Mouse (Mus musculus): ENCODE results near the gene Stx18. TPM values are rescaled to one million over a fixed set of nuclear protein-coding genes. Genes with fewer than 3 reads are reported as not detected.

The Stx18 gene
- polyA plus RNA-seq, 1 experiment = 10.2 TPM

GRCm38 (mm10) chr5:38187006-38187405 lies 148.5 kb downstream of the Stx18 start:
- Histone ChIP-seq H3K4me3 (ENCODE audit: extremely low read depth, insufficient read depth, insufficient read length) (no peak overlapping the region), H3K4me1 (ENCODE audit: control insufficient read depth, insufficient read depth, insufficient read length) (no peaks in the 10 kb centered on the region), H3K27me3 (ENCODE audit: control insufficient read depth, insufficient read depth, low read length) (no peaks in the 10 kb centered on the region), H3K36me3 (ENCODE audit: control insufficient read depth, insufficient read depth, low read length) (no peaks in the 10 kb centered on the region), H3K27ac (ENCODE audit: insufficient read depth, low read length) (no peak overlapping the region)
- no peak for DNase-seq (ENCODE audit: low read depth in 1 of 2, low spot score in 2 of 2)
- TF ChIP-seq POLR2A (IDR thresholded peaks at IDR 0.05; ENCODE audit: low read depth, low read length) = no peak
- TF ChIP-seq CTCF (IDR thresholded peaks at IDR 0.05; ENCODE audit: extremely low read depth, insufficient read depth, insufficient read length, insufficient replicate concordance) = no peak
- 77% methylated on average over 2 of the region's 2 CpGs for WGBS

Other genes starting within 250 kb of the Stx18 start
- gene Msx1, start 214.2 kb upstream of the Stx18 start, polyA plus RNA-seq (2012; rRNA removed) = 4.7 and 6.2 TPM in 2 replicates
- 2.8 and 4.3 TPM in 2 replicates for gene Nsg1, start 121.2 kb downstream of the Stx18 start, polyA plus RNA-seq (2012; rRNA removed)
- gene Zbtb49, start 181.7 kb downstream of the Stx18 start, polyA plus RNA-seq (2012; rRNA removed) = 17.2 and 21.1 TPM in 2 replicates
- gene Lyar, start 181.7 kb downstream of the Stx18 start, polyA plus RNA-seq (2012; rRNA removed) = 3.1 and 3.9 TPM in 2 replicates
- 21.4 and 21.7 TPM in 2 replicates for gene Tmem128, start 221.4 kb downstream of the Stx18 start, polyA plus RNA-seq (2012; rRNA removed)
- gene Otop1, start 237.2 kb downstream of the Stx18 start, polyA plus RNA-seq (2012; rRNA removed) = 0.02 and 0.04 TPM in 2 replicates

All from spleen, adult 2 months (tissue).